8 mouse cellular contexts compared by ENCODE assay signal in genomic region chr4:133752449-133753374, GRCm38 (mm10). TPM values are rescaled to one million over a fixed set of nuclear protein-coding genes. Genes with fewer than 3 reads are reported as not detected.
DNase-seq lines count a peak whose midpoint lies in the region; ATAC-seq and TF ChIP-seq lines count a peak whose summit lies in the region.

No protein-coding gene starts in this region.

- DNase-seq in left cerebral cortex, adult 18-20 months (ENCODE audit: low spot score in 2 of 2): peak; percentile 38 to 55
- no peak for DNase-seq in left cerebral cortex, adult 11 months (ENCODE audit: low spot score)
- DNase-seq in cerebellum, adult 2 months: peak; percentile 59 to 68
- DNase-seq in gastrocnemius, postnatal 10 days: peak; percentile 59
- DNase-seq in liver: peak; percentile 65
- DNase-seq in testis, postnatal 10 days (ENCODE audit: low spot score): peak; percentile 69

- H3K4me2 ChIP-seq in intestine, embryonic 16.5 days (ENCODE audit: low read depth, low read length): peak overlapping the region; percentile 89
- peak overlapping the region; percentile 97 for H3K4me2 ChIP-seq in neural tube, embryonic 13.5 days

- peaks cover 4% of the 10 kb centered on the region for H3K36me3 ChIP-seq in intestine, embryonic 16.5 days (ENCODE audit: control insufficient read depth, insufficient read depth, low read length)
- H3K36me3 ChIP-seq in neural tube, embryonic 13.5 days: peaks cover 4% of the 10 kb centered on the region; the same call in 1 of the 2 replicates

- peaks cover 17% of the 10 kb centered on the region for H3K4me1 ChIP-seq in cerebellum, adult 2 months (ENCODE audit: control insufficient read depth, insufficient read depth, low read length)
- H3K4me1 ChIP-seq in intestine, embryonic 16.5 days (ENCODE audit: control insufficient read depth, insufficient read depth, low read length): peaks cover 46% of the 10 kb centered on the region
- peaks cover 54% of the 10 kb centered on the region for H3K4me1 ChIP-seq in neural tube, embryonic 13.5 days (replicated peaks)

- peak overlapping the region; percentile 98 for H3K9ac ChIP-seq in intestine, embryonic 16.5 days (ENCODE audit: low read depth, low read length)
- H3K9ac ChIP-seq in neural tube, embryonic 13.5 days: peak overlapping the region; percentile 100

- TF ChIP-seq CTCF in cerebellum, adult 2 months (IDR thresholded peaks at IDR 0.05; ENCODE audit: borderline replicate concordance, insufficient read depth, low read depth, low read length): no peak

- no peaks in the 10 kb centered on the region for H3K9me3 ChIP-seq in intestine, embryonic 16.5 days (ENCODE audit: control insufficient read depth, low read length)
- no peaks in the 10 kb centered on the region for H3K9me3 ChIP-seq in neural tube, embryonic 13.5 days

- under 1% methylated on average over 93 of the region's 121 CpGs for WGBS in cerebellum, adult 2 months
- under 1% methylated on average over 80 of the region's 121 CpGs for WGBS in intestine, embryonic 16.5 days
- under 1% methylated on average over 70 of the region's 121 CpGs for WGBS in neural tube, embryonic 13.5 days

- H3K27me3 ChIP-seq in cerebellum, adult 2 months (ENCODE audit: control insufficient read depth, insufficient read depth, low read length): no peaks in the 10 kb centered on the region
- no peaks in the 10 kb centered on the region for H3K27me3 ChIP-seq in intestine, embryonic 16.5 days (replicated peaks; ENCODE audit: control insufficient read depth, insufficient read depth, low read length)
- H3K27me3 ChIP-seq in neural tube, embryonic 13.5 days: no peaks in the 10 kb centered on the region

- peak overlapping the region; percentile 79 for H3K27ac ChIP-seq in cerebellum, adult 2 months (ENCODE audit: insufficient read depth, low read length)
- H3K27ac ChIP-seq in intestine, embryonic 16.5 days (ENCODE audit: low read length): peak overlapping the region; percentile 100
- H3K27ac ChIP-seq in neural tube, embryonic 13.5 days (replicated peaks): peak overlapping the region; percentile 100

- no peak for ATAC-seq in intestine, embryonic 16.5 days
- ATAC-seq in neural tube, embryonic 13.5 days (ENCODE audit: low read depth): no peak

- TF ChIP-seq POLR2A in cerebellum, adult 2 months (IDR thresholded peaks at IDR 0.05; ENCODE audit: borderline replicate concordance, insufficient read depth, low read length): no peak

- peak overlapping the region; percentile 85 for H3K4me3 ChIP-seq in cerebellum, adult 2 months (replicated peaks; ENCODE audit: insufficient read depth, low read depth, low read length)
- peak overlapping the region; percentile 77 for H3K4me3 ChIP-seq in intestine, embryonic 16.5 days (ENCODE audit: low read length)
- peak overlapping the region; percentile 100 for H3K4me3 ChIP-seq in neural tube, embryonic 13.5 days

RNA-seq across cellular contexts. Expression of gene Arid1a, which starts 3.9 kb away (rescaled TPM):
- total RNA-seq in left cerebral cortex, adult 18-20 months (2021): 10 to 100 TPM; 83.3 to 86.2 TPM
- 49.4 and 52.2 TPM in 2 replicates for polyA plus RNA-seq in cerebellum, adult 2 months (2012; rRNA removed)
- total RNA-seq in gastrocnemius, postnatal 10 days (2021): 10 to 100 TPM; 33.5 to 44.1 TPM
- 17.8 and 18.5 TPM in 2 replicates for polyA plus RNA-seq in intestine, embryonic 16.5 days (2015; fragmentation: Nextera tagmentation; extraction: Ambion mirVana)
- 31.8 and 37.3 TPM in 2 replicates for polyA plus RNA-seq in neural tube, embryonic 13.5 days (2015; fragmentation: Nextera tagmentation; extraction: Ambion mirVana)
